Mouse (Mus musculus) heart, embryonic 14.5 days (tissue): ENCODE measurements around the gene Thap4. TPM values are rescaled to one million over a fixed set of nuclear protein-coding genes. Genes with fewer than 3 reads are reported as not detected.

Experiments used
- ATAC-seq: fragments of 200-750 bp; cut with Nextera tagmentation; 2 replicates; pipeline ENCODE4 v1.8.0; 2017; ENCODE audit warnings: low read depth, moderate TSS enrichment; ENCODE audit not compliant: insufficient number of reproducible peaks, insufficient read depth, low FRiP score
- H3K27ac ChIP-seq, 2 experiments: fragments of 200-500 bp in 1 of 2; fragments of 300-500 bp in 1 of 2; sonication (generic) in 1 of 2; replicated peaks in 1 of 2; 2 replicates each; pipeline ENCODE4 v1.5.1; 2012 to 2014; ENCODE audit warnings: low read depth in 2 of 2, low read length in 2 of 2, control low read depth in 1 of 2, mild to moderate bottlenecking in 1 of 2, mixed read lengths in 1 of 2; ENCODE audit not compliant: control insufficient read depth in 1 of 2, insufficient read depth in 1 of 2
- H3K27me3 ChIP-seq: fragments of 300-500 bp; sonication (generic); 2 replicates; pipeline ENCODE4 v1.6.1; 2014; ENCODE audit warnings: mild to moderate bottlenecking, low read length, control low read depth; ENCODE audit not compliant: control insufficient read depth, insufficient read depth
- H3K36me3 ChIP-seq: fragments of 300-500 bp; sonication (generic); 2 replicates; pipeline ENCODE4 v1.6.1; 2014; ENCODE audit warnings: mild to moderate bottlenecking, control low read depth, low read length, mixed read lengths; ENCODE audit not compliant: control insufficient read depth, insufficient read depth
- H3K4me1 ChIP-seq, 2 experiments: fragments of 200-500 bp in 1 of 2; fragments of 300-500 bp in 1 of 2; sonication (generic) in 1 of 2; 2 replicates each; pipeline ENCODE4 v1.6.1; 2012 to 2014; ENCODE audit warnings: low read length in 2 of 2, control low read depth in 1 of 2, mixed read lengths in 1 of 2; ENCODE audit not compliant: control insufficient read depth in 2 of 2, insufficient read depth in 2 of 2
- H3K4me2 ChIP-seq: fragments of 300-500 bp; sonication (generic); 2 replicates; pipeline ENCODE4 v1.6.1; 2014; ENCODE audit warnings: mild to moderate bottlenecking, low read length
- H3K4me3 ChIP-seq, 2 experiments: fragments of 200-500 bp in 1 of 2; fragments of 300-500 bp in 1 of 2; sonication (generic) in 1 of 2; 2 replicates each; pipeline ENCODE4 v1.5.1; 2012 to 2014; ENCODE audit warnings: low read length in 2 of 2, mild to moderate bottlenecking in 2 of 2, control low read depth in 1 of 2, low read depth in 1 of 2, moderate library complexity in 1 of 2; ENCODE audit not compliant: control insufficient read depth in 1 of 2, insufficient read depth in 1 of 2
- H3K9ac ChIP-seq: fragments of 300-500 bp; sonication (generic); 2 replicates; pipeline ENCODE4 v1.6.1; 2014; ENCODE audit warnings: mild to moderate bottlenecking, low read length
- H3K9me3 ChIP-seq: fragments of 300-500 bp; sonication (generic); 2 replicates; pipeline ENCODE4 v1.6.1; 2016; ENCODE audit warnings: low read length, control low read depth; ENCODE audit not compliant: control insufficient read depth
- WGBS: fragments of 180-500 bp; shearing (Covaris S2); extraction: QIAGEN DNeasy Blood & Tissue Kit; methylation state at CpG from one replicate; pipeline ENCODE4 v1.1.7; 2014; 5-methylcytosine and 5-hydroxymethylcytosine counted together
- polyA plus RNA-seq: library from polyadenylated mRNA; unstranded; fragments of >200 nt; fragmentation: Nextera tagmentation; extraction: Ambion mirVana; gene quantifications from 2 replicates; pipeline ENCODE4 v1.2.1, GENCODE M21; 2014

Thap4 gene
- polyA plus RNA-seq, 1 experiment from 2014 or later: 52.8 TPM

GRCm38 (mm10) chr1:93725665-93726064 lies 29.0 kb downstream of the Thap4 start:
- H3K9ac ChIP-seq: no peak overlapping the region
- no peaks in the 10 kb centered on the region for H3K27me3 ChIP-seq
- no peak overlapping the region for H3K4me3 ChIP-seq
- no peak for ATAC-seq
- peaks cover 9 to 10% of the 10 kb centered on the region in 2 experiments for H3K4me1 ChIP-seq
- no peak overlapping the region for H3K4me2 ChIP-seq
- H3K36me3 ChIP-seq: peaks cover 22% of the 10 kb centered on the region
- H3K9me3 ChIP-seq: no peaks in the 10 kb centered on the region
- WGBS: 64% methylated on average over 5 of the region's 5 CpGs
- no peak overlapping the region for H3K27ac ChIP-seq

GRCm38 (mm10) chr1:93724623-93725022 lies 30.0 kb downstream of the Thap4 start:
- no peaks in the 10 kb centered on the region for H3K27me3 ChIP-seq
- H3K36me3 ChIP-seq: peaks cover 26% of the 10 kb centered on the region
- H3K4me3 ChIP-seq: no peak overlapping the region
- H3K4me1 ChIP-seq: peaks cover 9 to 12% of the 10 kb centered on the region in 2 experiments
- H3K9me3 ChIP-seq: no peaks in the 10 kb centered on the region
- no peak for ATAC-seq
- no peak overlapping the region for H3K27ac ChIP-seq
- 89% methylated on average over 3 of the region's 3 CpGs for WGBS
- no peak overlapping the region for H3K9ac ChIP-seq
- H3K4me2 ChIP-seq: no peak overlapping the region

DNA sequence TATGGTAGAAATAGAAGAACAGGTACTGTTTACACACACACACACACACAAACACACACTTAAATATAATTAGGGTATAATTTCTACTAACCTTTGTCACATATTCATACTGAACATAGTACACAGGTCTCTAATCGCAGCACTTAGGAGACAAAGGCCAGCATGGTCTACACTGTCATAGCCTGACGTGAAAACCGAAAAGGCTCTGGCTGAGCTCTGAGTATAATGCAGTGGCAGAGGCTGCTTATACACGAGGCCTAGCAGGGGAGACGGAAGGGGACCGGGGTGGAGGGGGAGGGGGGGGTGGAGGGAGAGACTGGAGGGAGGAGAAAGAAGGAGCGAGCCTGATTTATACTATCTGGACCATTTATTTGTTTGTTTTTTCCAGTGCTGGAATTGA lies 33.1 kb downstream of the Thap4 start:
- H3K27me3 ChIP-seq: no peaks in the 10 kb centered on the region
- peaks cover 37% of the 10 kb centered on the region for H3K36me3 ChIP-seq
- H3K4me2 ChIP-seq: no peak overlapping the region
- no peak overlapping the region for H3K4me3 ChIP-seq
- peak overlapping the region in 1 of 2 experiments; percentile 55; a peak in 1 of 4 replicates for H3K27ac ChIP-seq
- H3K9ac ChIP-seq: no peak overlapping the region
- ATAC-seq: no peak
- H3K9me3 ChIP-seq: no peaks in the 10 kb centered on the region
- 62% methylated on average over 7 of the region's 7 CpGs for WGBS
- peaks cover 9 to 13% of the 10 kb centered on the region in 2 experiments for H3K4me1 ChIP-seq

GRCm38 (mm10) chr1:93716166-93716565 lies 38.5 kb downstream of the Thap4 start:
- Histone ChIP-seq H3K36me3 (peaks cover 56% of the 10 kb centered on the region), H3K9me3 (no peaks in the 10 kb centered on the region), H3K27ac (peak overlapping the region; percentile 5 to 15; a peak in 3 of 4 replicates), H3K4me2 (no peak overlapping the region), H3K4me3 (no peak overlapping the region), H3K9ac (no peak overlapping the region), H3K27me3 (no peaks in the 10 kb centered on the region), H3K4me1 (peaks cover 4 to 15% of the 10 kb centered on the region in 2 experiments)
- 41% methylated on average over 2 of the region's 2 CpGs for WGBS
- ATAC-seq: no peak

- H3K4me1 ChIP-seq: no peaks in the 10 kb centered on the region
- H3K36me3 ChIP-seq: peaks cover 37% of the 10 kb centered on the region
- no peak overlapping the region for H3K27ac ChIP-seq
- 65% methylated on average over 3 of the region's 3 CpGs for WGBS
- no peak overlapping the region for H3K4me3 ChIP-seq
- ATAC-seq: no peak
- no peaks in the 10 kb centered on the region for H3K27me3 ChIP-seq
- no peak overlapping the region for H3K4me2 ChIP-seq
- H3K9ac ChIP-seq: no peak overlapping the region
- H3K9me3 ChIP-seq: no peaks in the 10 kb centered on the region
Measured at GRCm38 (mm10) chr1:93705389-93705788, 49.3 kb downstream of the Thap4 start.

DNA sequence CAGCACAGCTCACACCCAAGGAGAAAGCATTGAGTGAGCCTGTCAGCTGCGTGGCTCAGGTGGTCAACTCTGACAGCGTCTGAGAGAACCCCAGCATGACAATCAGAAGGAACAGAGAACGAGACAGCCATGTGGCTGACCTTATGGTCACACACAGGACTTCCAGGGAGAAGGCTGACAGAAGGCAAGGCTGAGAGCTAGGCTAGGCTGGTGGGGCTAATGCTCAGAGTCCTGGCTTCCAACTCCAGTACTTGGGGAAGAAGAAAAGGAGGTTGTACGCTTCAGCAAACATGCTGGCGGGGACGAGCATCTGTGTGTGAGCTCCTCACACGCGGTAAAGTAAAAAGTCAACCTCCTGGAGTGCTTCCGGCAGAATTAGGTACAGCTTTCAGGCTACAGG lies 50.3 kb downstream of the Thap4 start:
- Histone ChIP-seq H3K27me3 (no peaks in the 10 kb centered on the region), H3K9me3 (no peaks in the 10 kb centered on the region), H3K36me3 (peaks cover 37% of the 10 kb centered on the region), H3K4me1 (no peaks in the 10 kb centered on the region), H3K27ac (no peak overlapping the region), H3K4me2 (no peak overlapping the region), H3K9ac (no peak overlapping the region), H3K4me3 (no peak overlapping the region)
- WGBS: 82% methylated on average over 9 of the region's 9 CpGs
- ATAC-seq: no peak

- H3K36me3 ChIP-seq: peaks cover 35% of the 10 kb centered on the region
- no peak overlapping the region for H3K27ac ChIP-seq
- no peaks in the 10 kb centered on the region for H3K27me3 ChIP-seq
- H3K9ac ChIP-seq: no peak overlapping the region
- H3K4me3 ChIP-seq: no peak overlapping the region
- H3K4me2 ChIP-seq: no peak overlapping the region
- WGBS: 90% methylated on average over 10 of the region's 10 CpGs
- no peak for ATAC-seq
- no peaks in the 10 kb centered on the region for H3K4me1 ChIP-seq
- no peaks in the 10 kb centered on the region for H3K9me3 ChIP-seq
Measured at GRCm38 (mm10) chr1:93703472-93704048, 51.1 kb downstream of the Thap4 start.

DNA sequence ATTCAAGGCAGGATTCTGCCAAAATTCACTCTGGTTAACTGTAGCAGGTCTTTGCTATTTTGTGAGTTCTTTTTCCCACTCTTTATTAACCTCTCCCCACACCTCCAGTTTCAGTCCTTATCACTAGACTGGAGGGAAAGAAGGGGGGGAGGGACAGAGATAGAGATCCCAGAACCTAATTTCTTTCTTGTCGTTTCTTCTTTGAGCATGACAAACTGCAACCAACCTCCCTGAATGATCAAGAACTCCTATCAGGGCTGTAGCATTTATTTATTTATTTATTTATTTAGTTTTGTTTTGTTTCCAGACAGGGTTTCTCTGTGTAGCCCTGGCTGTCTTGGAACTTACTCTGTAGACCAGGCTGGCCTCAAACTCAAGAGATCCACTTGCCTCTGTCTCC lies 52.6 kb downstream of the Thap4 start:
- Histone ChIP-seq H3K9me3 (no peaks in the 10 kb centered on the region), H3K27me3 (no peaks in the 10 kb centered on the region), H3K4me2 (no peak overlapping the region), H3K4me1 (peaks cover 6 to 7% of the 10 kb centered on the region in 2 experiments; a peak in 3 of 4 replicates), H3K9ac (no peak overlapping the region), H3K27ac (no peak overlapping the region), H3K4me3 (no peak overlapping the region), H3K36me3 (peaks cover 33% of the 10 kb centered on the region)
- no peak for ATAC-seq
- WGBS: 52% methylated on average over 1 of the region's 1 CpGs
